Mouse (Mus musculus): ENCODE results near the gene Nlrc5. TPM values are rescaled to one million over a fixed set of nuclear protein-coding genes. Genes with fewer than 3 reads are reported as not detected.

The Nlrc5 gene
- polyA plus RNA-seq, 1 experiment from 2014 or later: 0.37 TPM

- H3K27ac ChIP-seq: no peak overlapping the region
- H3K4me1 ChIP-seq: no peaks in the 10 kb centered on the region
- no peaks in the 10 kb centered on the region for H3K9me3 ChIP-seq
- ATAC-seq (ENCODE audit: insufficient number of reproducible peaks, insufficient read depth, low FRiP score, low TSS enrichment, low read depth): no peak
- WGBS: 77% methylated on average over 4 of the region's 4 CpGs
- H3K9ac ChIP-seq: no peak overlapping the region
- no peak overlapping the region for H3K4me2 ChIP-seq
- H3K27me3 ChIP-seq: peaks cover 7% of the 10 kb centered on the region
- no peaks in the 10 kb centered on the region for H3K36me3 ChIP-seq
- H3K4me3 ChIP-seq: no peak overlapping the region
These were observed 5.7 kb upstream of the Nlrc5 start for GRCm38 (mm10) chr8:94428420-94428819.

- no peak for ATAC-seq (ENCODE audit: insufficient number of reproducible peaks, insufficient read depth, low FRiP score, low TSS enrichment, low read depth)
- no peaks in the 10 kb centered on the region for H3K9me3 ChIP-seq
- H3K4me2 ChIP-seq: no peak overlapping the region
- 83% methylated on average over 7 of the region's 7 CpGs for WGBS
- H3K4me3 ChIP-seq: no peak overlapping the region
- no peak overlapping the region for H3K9ac ChIP-seq
- no peaks in the 10 kb centered on the region for H3K4me1 ChIP-seq
- no peak overlapping the region for H3K27ac ChIP-seq
- H3K27me3 ChIP-seq: peaks cover 13% of the 10 kb centered on the region
- no peaks in the 10 kb centered on the region for H3K36me3 ChIP-seq
These were observed 4.8 kb upstream of the Nlrc5 start for GRCm38 (mm10) chr8:94429376-94429775.

GRCm38 (mm10) chr8:94432212-94432611, 1.9 kb upstream of the Nlrc5 start:
- no peaks in the 10 kb centered on the region for H3K4me1 ChIP-seq
- no peak overlapping the region for H3K27ac ChIP-seq
- H3K4me2 ChIP-seq: no peak overlapping the region
- no peak for ATAC-seq (ENCODE audit: insufficient number of reproducible peaks, insufficient read depth, low FRiP score, low TSS enrichment, low read depth)
- H3K27me3 ChIP-seq: peaks cover 27% of the 10 kb centered on the region
- H3K9me3 ChIP-seq: no peaks in the 10 kb centered on the region
- no peak overlapping the region for H3K4me3 ChIP-seq
- no peak overlapping the region for H3K9ac ChIP-seq
- WGBS: 73% methylated on average over 3 of the region's 3 CpGs
- H3K36me3 ChIP-seq: no peaks in the 10 kb centered on the region

GRCm38 (mm10) chr8:94434958-94435357, 802 bp downstream of the Nlrc5 start:
- no peak for ATAC-seq (ENCODE audit: insufficient number of reproducible peaks, insufficient read depth, low FRiP score, low TSS enrichment, low read depth)
- Histone ChIP-seq H3K9me3 (no peaks in the 10 kb centered on the region), H3K36me3 (no peaks in the 10 kb centered on the region), H3K4me3 (no peak overlapping the region), H3K27ac (no peak overlapping the region), H3K9ac (no peak overlapping the region), H3K4me2 (no peak overlapping the region), H3K4me1 (no peaks in the 10 kb centered on the region), H3K27me3 (peaks cover 27% of the 10 kb centered on the region)
- WGBS: 80% methylated on average over 3 of the region's 3 CpGs

- peaks cover 27% of the 10 kb centered on the region for H3K27me3 ChIP-seq
- ATAC-seq (ENCODE audit: insufficient number of reproducible peaks, insufficient read depth, low FRiP score, low TSS enrichment, low read depth): no peak
- no peaks in the 10 kb centered on the region for H3K36me3 ChIP-seq
- 86% methylated on average over 15 of the region's 15 CpGs for WGBS
- no peaks in the 10 kb centered on the region for H3K9me3 ChIP-seq
- no peaks in the 10 kb centered on the region for H3K4me1 ChIP-seq
- H3K27ac ChIP-seq: no peak overlapping the region
- H3K9ac ChIP-seq: no peak overlapping the region
- H3K4me3 ChIP-seq: no peak overlapping the region
- no peak overlapping the region for H3K4me2 ChIP-seq
These were observed 1.4 kb downstream of the Nlrc5 start for GRCm38 (mm10) chr8:94435397-94436111.

- H3K4me3 ChIP-seq: no peak overlapping the region
- no peak for ATAC-seq (ENCODE audit: insufficient number of reproducible peaks, insufficient read depth, low FRiP score, low TSS enrichment, low read depth)
- H3K4me2 ChIP-seq: no peak overlapping the region
- no peaks in the 10 kb centered on the region for H3K9me3 ChIP-seq
- no peaks in the 10 kb centered on the region for H3K4me1 ChIP-seq
- 89% methylated on average over 5 of the region's 5 CpGs for WGBS
- H3K27me3 ChIP-seq: peaks cover 27% of the 10 kb centered on the region
- H3K9ac ChIP-seq: no peak overlapping the region
- H3K36me3 ChIP-seq: no peaks in the 10 kb centered on the region
- H3K27ac ChIP-seq: no peak overlapping the region
These were observed 2.0 kb downstream of the Nlrc5 start for GRCm38 (mm10) chr8:94436112-94436572.

- Histone ChIP-seq H3K36me3 (no peaks in the 10 kb centered on the region), H3K27me3 (peaks cover 27% of the 10 kb centered on the region), H3K9ac (no peak overlapping the region), H3K27ac (no peak overlapping the region), H3K9me3 (no peaks in the 10 kb centered on the region), H3K4me1 (no peaks in the 10 kb centered on the region), H3K4me2 (no peak overlapping the region), H3K4me3 (no peak overlapping the region)
- no peak for ATAC-seq (ENCODE audit: insufficient number of reproducible peaks, insufficient read depth, low FRiP score, low TSS enrichment, low read depth)
- WGBS: 77% methylated on average over 3 of the region's 3 CpGs
These were observed 2.7 kb downstream of the Nlrc5 start for GRCm38 (mm10) chr8:94436900-94437299.

- ATAC-seq (ENCODE audit: insufficient number of reproducible peaks, insufficient read depth, low FRiP score, low TSS enrichment, low read depth): no peak
- 89% methylated on average over 5 of the region's 5 CpGs for WGBS
- Histone ChIP-seq H3K4me1 (no peaks in the 10 kb centered on the region), H3K27me3 (peaks cover 18% of the 10 kb centered on the region), H3K4me2 (no peak overlapping the region), H3K9me3 (no peaks in the 10 kb centered on the region), H3K9ac (no peak overlapping the region), H3K4me3 (no peak overlapping the region), H3K27ac (no peak overlapping the region), H3K36me3 (no peaks in the 10 kb centered on the region)
These were observed 4.5 kb downstream of the Nlrc5 start for GRCm38 (mm10) chr8:94438659-94439058.

- Histone ChIP-seq H3K4me3 (no peak overlapping the region), H3K36me3 (no peaks in the 10 kb centered on the region), H3K4me1 (no peaks in the 10 kb centered on the region), H3K9ac (no peak overlapping the region), H3K27ac (no peak overlapping the region), H3K4me2 (no peak overlapping the region), H3K27me3 (peaks cover 11% of the 10 kb centered on the region), H3K9me3 (no peaks in the 10 kb centered on the region)
- ATAC-seq (ENCODE audit: insufficient number of reproducible peaks, insufficient read depth, low FRiP score, low TSS enrichment, low read depth): no peak
These were observed 5.5 kb downstream of the Nlrc5 start for GRCm38 (mm10) chr8:94439691-94440090.

- no peaks in the 10 kb centered on the region for H3K9me3 ChIP-seq
- ATAC-seq (ENCODE audit: insufficient number of reproducible peaks, insufficient read depth, low FRiP score, low TSS enrichment, low read depth): no peak
- H3K36me3 ChIP-seq: no peaks in the 10 kb centered on the region
- H3K27me3 ChIP-seq: peaks cover 4% of the 10 kb centered on the region; the same call in 1 of the 2 replicates
- no peak overlapping the region for H3K4me3 ChIP-seq
- H3K9ac ChIP-seq: no peak overlapping the region
- WGBS: 95% methylated on average over 1 of the region's 1 CpGs
- no peaks in the 10 kb centered on the region for H3K4me1 ChIP-seq
- no peak overlapping the region for H3K27ac ChIP-seq
- no peak overlapping the region for H3K4me2 ChIP-seq
These were observed 6.2 kb downstream of the Nlrc5 start for GRCm38 (mm10) chr8:94440389-94440788.

GRCm38 (mm10) chr8:94441686-94442085, 7.5 kb downstream of the Nlrc5 start:
- Histone ChIP-seq H3K36me3 (no peaks in the 10 kb centered on the region), H3K27me3 (no peaks in the 10 kb centered on the region), H3K4me1 (no peaks in the 10 kb centered on the region), H3K27ac (no peak overlapping the region), H3K9ac (no peak overlapping the region), H3K4me2 (no peak overlapping the region), H3K9me3 (no peaks in the 10 kb centered on the region), H3K4me3 (no peak overlapping the region)
- no peak for ATAC-seq (ENCODE audit: insufficient number of reproducible peaks, insufficient read depth, low FRiP score, low TSS enrichment, low read depth)
- WGBS: 91% methylated on average over 1 of the region's 1 CpGs

GRCm38 (mm10) chr8:94443153-94443552, 9.0 kb downstream of the Nlrc5 start:
- no peak overlapping the region for H3K27ac ChIP-seq
- H3K4me3 ChIP-seq: no peak overlapping the region
- no peaks in the 10 kb centered on the region for H3K9me3 ChIP-seq
- no peaks in the 10 kb centered on the region for H3K36me3 ChIP-seq
- H3K27me3 ChIP-seq: no peaks in the 10 kb centered on the region
- ATAC-seq (ENCODE audit: insufficient number of reproducible peaks, insufficient read depth, low FRiP score, low TSS enrichment, low read depth): no peak
- H3K4me1 ChIP-seq: no peaks in the 10 kb centered on the region
- H3K9ac ChIP-seq: no peak overlapping the region
- H3K4me2 ChIP-seq: no peak overlapping the region
- WGBS: 89% methylated on average over 3 of the region's 3 CpGs

Measured in embryonic facial prominence, embryonic 13.5 days (tissue).